Mouse (Mus musculus) lung, adult 18-20 months (tissue): Measurements from ENCODE around the gene Stat3.
A peak's percentile ranks its signal among the peaks of the same experiment; 100 is the strongest.

Source experiments
- DNase-seq, 2 experiments: peaks; one replicate each; pipeline ENCODE4 v3.0.0; 2022; ENCODE audit warnings: mixed read lengths in 2 of 2

Gene Stat3

DNA sequence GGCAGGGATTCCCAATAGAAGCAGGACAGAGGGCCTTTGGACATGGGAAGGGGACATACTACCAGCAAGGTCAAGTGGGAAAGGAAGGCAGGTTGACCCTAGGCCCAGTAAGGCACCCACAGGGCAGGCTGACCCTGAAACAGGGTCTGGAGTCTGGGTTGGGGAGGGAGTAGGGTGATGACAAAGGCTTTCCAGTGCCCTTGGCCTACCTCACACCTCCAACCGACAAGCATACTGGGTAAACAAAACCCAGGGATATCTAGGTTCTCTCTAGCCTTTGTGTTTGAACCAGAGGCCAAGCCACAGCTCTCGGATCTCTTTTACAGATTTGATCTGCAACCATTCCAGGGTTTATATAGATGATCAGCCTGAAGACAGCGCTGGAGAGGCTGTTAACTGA lies 51.6 kb downstream of the Stat3 start:
- DNase-seq: no peak

DNA sequence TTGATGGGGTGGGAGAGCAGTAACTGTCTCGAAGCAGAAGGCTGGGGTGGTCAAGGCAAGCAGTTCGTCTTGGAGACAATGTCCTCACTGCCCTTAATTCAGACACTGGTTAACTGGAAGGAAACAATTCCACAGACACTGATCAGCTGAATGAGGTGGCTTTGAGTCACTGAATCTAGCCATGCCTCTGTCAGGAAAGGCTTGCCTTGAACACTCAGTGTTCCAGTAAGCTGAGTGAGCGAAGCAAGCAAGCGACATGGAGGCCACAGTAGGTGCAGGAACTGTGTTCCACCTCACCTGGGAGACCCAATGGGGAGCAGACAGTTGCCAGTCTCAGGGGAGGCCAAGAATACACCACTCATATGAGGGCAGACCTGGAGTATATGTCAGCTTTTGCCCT lies 52.1 kb downstream of the Stat3 start:
- DNase-seq: no peak

DNA sequence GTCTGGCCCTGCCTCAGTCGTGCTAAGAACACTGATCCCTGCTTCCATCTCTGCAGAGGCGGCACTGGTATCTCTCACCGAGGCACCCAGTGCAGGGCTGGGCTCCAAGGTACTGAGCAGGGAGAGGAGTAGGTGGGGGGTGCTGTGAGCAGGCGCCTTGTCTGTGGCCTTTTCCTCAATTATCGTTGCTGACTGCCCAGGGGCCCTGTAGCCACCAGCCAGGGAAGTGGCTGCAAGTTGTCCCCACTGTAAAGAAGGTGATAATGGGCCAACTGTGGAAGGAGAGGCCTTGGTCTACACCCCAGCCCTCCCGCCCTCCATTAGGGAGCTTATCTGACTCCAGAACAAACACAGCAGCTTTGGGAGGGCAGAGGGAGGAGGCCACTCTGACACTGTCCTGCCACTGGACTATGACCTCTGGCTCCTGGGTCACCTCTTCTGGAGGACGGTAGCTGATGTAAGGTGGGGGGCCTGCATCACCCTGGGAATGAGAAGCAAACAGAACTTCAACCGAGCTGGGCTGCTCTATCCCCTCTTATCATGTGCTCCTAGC lies 53.1 kb downstream of the Stat3 start:
- DNase-seq: no peak

DNA sequence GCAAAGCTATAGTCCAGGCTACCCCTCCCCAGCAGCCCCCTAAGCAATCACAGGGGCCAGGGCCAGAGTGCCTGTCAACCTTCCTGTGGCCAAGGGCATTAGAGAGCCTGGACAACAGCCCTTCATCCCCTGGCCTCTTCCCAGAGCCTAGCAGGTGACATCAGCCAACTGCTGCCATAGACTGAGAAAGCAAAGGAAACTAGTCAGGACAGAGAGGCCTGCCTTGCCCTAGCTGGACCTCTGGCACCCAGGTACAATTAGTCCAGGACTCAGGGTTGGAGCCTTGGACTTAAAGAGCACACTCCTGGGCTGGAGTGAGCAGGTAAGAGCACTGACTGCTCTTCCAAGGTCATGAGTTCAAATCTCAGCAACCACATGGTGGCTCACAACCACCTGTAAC lies 53.9 kb downstream of the Stat3 start:
- DNase-seq: no peak

DNA sequence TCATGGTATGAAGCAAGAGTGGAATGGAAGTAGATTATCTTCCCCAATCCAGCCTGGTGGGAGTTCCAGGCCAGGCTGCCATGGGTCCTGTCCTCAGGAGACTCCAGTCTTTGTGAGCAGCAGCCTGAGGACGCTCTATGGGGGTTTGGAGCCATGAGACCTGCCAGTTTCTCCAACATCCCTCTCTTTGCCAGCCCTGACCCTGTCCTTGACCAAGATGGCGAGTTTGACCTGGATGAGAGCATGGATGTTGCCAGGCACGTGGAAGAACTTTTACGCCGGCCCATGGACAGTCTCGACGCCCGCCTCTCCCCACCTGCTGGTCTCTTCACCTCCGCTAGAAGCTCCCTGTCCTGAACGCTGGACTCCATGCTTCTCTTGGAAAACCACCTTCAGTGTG lies 55.7 kb downstream of the Stat3 start:
- no peak for DNase-seq

DNA sequence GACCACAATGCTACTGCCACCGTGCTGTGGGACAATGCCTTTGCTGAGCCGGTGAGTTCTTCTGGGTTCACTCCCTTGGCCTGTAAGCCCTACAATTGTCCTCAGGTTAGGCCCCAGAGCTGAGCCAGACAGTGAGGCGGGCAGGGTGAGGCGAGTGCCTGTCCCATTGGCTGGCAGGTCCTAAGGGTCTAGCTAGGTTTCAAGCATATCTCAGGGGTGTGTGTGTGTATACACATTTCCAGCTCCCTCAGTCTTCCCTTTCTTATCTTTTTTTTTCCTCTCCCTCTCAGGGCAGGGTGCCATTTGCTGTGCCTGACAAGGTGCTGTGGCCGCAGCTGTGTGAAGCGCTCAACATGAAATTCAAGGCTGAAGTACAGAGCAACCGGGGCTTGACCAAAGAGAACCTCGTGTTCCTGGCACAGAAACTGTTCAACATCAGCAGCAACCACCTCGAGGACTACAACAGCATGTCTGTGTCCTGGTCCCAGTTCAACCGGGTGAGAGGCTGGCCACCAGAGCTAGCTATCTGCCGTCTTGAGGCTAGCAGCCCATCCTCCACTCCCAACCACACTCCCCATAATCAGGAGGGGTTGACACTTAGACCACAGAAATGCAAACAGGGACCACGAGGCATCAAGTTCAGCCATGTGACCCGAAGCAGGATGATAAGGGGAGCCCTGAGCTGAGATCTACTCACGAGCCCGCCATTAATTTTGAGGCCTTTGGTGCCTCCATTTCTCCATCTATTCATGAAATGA lies 59.8 kb downstream of the Stat3 start:
- DNase-seq: no peak

DNA sequence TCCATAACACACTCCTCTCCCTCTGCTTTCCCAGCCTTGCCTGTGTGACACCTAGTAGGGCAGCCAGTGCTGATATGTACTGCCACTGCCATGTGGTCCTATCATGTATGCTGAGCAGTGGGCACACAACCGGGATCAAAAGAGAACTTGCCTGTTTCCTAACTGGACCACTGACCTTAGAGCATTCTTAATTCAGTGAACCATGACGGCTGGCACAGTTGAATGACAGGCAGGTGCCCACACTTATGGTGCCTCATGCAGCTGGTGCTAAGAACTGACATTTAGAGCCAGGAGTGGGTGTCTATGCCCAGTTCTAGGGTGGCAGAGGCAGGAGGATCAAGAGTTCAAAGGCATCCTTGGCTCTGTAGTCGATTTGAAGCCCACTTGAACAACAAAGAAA lies 63.6 kb downstream of the Stat3 start:
- DNase-seq: no peak

DNA sequence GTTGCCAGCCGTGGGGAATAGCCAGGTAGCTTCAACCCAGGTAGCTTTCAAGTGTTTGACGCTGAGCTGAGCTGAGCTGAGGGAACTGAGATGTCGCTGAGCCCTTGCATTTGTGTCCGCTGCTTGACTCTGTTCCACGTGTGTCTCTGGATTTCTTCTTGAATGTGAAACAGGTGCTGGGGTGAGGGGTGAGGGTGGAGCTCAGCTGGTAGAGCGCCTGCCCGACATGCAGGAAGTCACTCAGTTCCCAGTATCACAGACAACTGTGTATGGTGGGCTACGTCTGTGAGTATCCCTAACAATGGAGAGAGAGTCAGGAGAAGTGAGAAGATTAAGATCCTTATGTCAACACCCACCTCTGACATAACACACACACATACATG lies 68.4 kb downstream of the Stat3 start:
- no peak for DNase-seq

DNA sequence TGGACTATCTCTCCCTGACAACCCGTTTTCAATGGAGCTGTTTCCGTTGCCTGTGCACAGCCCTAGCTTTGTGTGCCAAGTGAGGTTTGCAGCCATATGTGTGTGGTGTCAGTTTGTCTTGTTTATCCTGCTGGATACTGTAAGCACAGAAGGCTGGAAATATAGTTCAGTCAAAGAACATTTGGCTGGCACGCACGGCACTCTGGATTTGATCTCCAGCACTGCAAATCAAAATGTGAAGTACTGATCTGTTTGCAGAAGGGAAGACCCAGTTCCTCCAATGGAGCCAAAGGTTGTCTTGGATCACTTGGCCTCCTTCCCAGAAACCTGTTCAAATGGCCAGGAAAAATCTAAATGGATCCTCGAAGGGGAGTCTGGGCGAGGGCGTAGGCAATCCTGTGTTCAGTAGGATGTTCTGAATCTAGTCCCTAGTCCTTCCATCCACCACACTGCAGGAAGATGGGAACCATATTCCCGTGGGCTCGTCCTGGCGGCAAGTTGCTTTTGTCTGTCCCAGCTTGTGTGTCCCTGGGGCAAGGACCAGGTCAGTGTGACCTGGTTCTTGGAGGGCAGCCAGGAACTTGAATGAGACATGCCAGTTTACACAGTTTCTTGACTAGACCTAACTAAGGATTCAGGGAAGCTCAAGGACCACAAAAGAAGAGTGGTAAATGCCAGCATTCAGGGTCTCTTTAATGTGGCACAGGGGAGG lies 68.9 kb downstream of the Stat3 start:
- peak in 1 of 2 experiments; percentile 51 for DNase-seq

DNA sequence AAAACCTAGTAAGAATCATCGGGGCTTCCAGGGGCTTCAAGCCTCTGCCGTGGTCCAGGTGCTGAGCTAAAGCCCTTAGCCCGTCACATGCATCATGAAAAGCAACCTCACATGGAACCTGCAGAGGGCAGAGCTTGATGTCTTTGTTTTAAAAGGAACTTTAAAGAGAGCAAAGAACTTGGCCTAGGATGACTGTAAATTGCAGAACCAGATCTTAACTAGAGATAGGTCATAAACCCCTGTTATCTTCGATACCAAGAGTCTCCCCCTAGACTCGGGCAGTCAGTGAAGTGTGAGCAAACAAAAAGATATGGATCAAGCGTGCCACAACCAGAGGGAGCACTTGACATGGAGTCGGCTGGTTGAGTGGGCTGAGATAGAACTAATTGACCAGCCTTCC lies 73.7 kb downstream of the Stat3 start:
- no peak for DNase-seq

DNA sequence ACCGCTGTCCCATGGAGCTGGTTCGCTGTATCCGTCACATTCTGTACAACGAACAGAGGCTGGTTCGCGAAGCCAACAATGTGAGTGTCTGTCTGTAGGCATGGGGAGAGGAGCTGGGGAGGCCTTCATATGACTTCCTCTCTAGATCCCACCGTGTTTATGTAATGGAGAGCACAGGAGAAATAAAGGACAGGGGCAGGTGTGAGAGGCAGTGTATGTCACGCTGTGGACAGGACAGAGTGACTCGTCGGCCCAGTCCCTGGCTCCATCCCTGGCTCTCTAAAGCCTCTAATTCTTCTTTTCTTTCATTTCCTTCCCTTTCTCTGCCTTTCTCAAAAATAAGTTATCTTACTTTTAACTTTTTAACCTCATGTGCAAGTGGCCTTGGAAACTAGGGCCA lies 76.2 kb downstream of the Stat3 start:
- DNase-seq: no peak

DNA sequence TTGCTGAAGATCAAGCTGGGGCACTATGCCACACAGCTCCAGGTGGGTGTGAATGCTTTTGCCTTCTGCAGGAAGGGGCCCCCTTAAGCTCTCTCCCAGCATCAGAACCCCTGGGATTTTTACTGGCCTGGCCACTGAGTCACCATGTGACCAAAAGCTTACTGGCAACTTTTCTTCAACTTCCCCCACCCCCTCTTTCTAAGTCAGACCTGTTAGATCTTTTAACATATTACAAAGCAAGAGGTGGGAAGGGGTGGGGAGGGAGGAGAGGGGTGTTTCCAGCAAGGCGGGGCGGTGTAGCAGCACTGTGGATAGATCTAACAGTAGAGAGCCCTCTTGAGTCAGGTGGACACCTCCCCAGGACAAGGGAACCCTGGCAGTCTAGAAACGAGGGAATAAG lies 77.5 kb downstream of the Stat3 start:
- DNase-seq: no peak

DNA sequence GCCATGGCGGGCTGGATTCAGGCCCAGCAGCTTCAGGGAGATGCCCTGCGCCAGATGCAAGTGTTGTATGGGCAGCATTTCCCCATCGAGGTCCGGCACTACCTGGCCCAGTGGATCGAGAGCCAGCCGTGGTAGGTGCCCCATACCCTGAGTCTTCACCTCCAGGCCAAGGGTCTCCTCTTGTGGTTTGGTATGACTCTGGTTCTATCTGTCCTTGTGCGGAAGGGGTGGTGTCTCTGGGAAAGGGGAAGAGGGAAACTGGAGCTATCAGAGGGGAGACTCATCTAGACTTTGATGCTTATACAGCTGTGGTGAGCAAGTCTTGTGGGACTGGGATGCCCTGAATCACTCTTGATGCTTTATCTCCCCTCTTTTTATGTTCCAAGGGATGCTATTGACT lies 78.0 kb downstream of the Stat3 start:
- no peak for DNase-seq

DNA sequence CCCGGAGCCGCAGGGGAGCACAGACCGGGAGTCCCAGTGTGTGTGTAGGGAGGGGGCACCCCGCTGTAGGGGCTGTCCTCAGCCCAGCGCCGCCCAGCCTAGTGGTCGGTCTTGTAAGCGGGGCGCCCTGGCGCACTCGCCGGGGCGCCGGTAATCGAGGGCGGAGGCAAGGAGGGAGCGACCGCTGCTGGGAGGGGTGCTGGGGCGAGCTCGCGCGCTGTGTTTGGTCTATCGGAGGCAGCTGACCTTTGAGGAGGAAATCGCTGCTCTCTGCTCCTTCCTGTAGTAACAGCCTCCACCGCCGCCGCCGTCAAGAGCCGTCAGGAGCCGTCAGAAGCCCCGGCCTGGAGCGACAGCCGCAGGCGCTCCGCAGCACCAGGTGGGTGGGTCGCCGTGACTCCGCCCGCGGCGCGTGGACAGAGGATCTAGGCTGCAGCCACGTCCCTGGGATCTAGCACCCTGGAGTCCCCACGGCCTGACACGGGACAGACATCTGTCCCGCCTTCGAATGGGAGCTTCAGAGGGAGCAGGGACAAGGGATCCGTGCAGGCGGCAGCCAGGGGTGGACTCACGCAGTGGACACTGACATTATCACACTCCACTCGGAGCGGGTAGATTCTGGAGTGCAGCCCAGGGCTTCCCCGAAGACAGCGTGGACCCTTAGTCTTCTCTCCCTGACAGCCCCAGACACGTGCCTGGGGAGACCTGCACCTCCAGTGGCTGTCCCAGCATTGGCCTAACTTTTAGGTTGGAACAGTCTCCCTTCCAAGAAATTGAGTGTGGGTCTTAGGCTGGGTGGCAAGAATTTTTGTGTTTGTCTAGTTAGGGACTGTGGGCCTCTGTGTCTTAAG lies 78.9 kb downstream of the Stat3 start:
- peak; percentile 92 to 93 for DNase-seq

DNA sequence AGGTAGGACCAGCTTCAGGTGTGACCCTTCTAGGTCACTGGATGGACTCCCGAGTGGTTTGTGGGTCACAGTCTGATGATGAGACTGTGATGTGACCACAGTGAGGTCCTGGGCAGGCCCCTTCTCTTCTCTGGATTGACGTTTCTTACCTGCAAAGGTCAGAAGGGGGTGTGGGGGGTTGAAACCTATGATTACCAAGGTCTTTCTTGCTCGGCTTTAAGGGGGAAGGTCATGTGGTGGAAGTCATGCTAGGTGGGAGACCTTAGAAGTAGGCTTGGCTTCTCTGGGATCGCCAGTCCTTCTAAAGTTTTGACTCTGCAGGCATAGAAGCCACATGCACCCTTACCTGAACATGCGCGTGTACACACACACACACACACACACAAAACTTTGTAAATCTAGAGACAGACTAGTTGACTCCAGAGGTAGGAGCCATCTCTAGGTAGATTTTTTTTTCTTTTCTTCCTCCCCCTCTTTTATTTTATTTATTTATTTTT lies 79.7 kb downstream of the Stat3 start:
- no peak for DNase-seq

DNA sequence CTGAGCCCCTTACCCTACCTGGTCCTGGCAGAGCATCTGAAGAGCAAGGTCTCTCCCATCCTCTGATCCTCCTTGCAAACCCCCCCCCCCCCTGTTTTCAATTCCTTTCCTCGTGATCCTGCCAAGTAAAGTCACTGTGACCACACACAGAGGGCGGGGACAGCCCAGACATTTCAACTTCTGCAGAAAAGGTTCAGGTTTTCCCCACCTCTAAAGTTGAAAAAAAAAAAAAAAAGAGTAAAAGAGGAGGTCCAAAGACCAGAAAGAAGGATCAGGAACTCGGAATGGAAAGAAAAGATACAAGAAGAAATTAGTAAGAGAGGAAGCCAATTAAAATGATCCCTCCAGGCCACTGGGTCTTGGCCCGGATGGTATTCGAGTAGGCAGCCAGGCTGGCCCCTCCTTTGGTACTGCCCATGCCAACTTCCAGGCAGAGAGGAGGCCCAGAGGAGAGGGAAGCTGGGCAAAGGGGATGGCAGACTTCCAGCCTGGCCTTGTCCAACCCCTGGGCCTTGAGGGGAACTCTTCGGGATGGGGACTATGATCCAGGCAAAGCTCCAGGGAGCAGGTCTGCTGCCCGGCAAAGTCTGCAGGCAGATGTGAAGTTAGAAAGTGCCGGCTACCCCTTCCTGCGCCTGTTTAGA lies 80.3 kb downstream of the Stat3 start, which contains the start of gene Stat5a:
Gene Stat5a (plus strand): TSS at position 417 of the 644 bp plus-strand sequence.
- DNase-seq: peak; percentile 77 to 84

DNA sequence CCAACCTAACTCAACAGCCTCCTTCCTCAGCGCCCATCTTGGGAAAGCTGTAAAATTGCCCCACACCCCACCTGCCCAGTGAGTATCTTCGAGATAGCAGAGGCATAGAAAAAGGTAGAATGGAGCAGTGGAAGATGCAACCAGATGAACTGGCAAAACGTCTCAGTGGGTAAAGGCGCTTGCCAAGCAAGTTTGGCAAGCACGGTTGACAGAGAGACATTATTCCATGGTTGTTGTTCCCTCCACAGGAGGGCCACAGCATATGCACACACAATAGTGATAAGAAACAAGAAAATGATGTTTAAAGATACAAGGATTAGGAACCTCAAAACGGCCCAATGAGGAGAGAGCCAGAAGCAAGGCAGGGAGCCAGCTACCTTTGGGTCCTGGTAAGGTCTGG lies 81.4 kb downstream of the Stat3 start:
- no peak for DNase-seq

DNA sequence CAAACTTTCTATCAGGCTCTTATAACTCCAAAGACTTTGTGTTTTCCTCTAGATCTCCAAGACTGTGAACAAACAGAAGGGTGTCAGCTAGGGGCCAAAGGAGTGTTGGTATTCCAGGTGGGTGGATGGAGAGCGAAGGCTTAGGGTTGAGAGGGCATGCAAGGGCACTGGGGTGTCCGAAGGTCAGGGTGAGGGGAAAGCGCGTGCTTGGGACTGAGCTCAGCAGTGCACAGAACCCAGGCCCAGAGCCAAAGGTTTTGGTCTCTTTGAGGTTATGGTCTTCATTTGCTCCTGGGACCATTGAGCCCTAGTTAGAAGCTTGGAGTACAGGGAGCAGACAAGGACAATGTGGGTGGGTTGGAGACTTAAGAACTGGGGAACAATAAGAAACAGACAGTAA lies 84.2 kb downstream of the Stat3 start:
- DNase-seq: no peak

DNA sequence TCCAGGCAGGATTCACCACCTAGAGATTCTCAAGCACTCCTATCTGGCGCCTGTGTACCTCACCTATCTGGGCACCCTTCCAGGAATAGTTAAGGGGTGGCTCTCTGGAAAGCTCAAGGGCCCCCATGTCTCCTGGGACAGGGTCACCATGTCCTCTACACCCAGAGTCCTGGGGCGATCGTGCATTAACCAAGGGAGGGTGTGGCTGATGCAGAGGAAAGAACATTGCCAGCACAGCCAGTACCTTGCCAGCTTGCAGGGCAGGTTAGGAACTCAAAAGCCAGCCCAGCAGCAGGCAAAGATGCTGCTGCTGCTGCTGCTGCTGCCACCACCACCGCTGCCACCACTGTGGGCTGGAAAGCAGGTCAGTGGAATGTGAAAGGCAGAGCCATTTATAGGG lies 85.1 kb downstream of the Stat3 start:
- DNase-seq: no peak

DNA sequence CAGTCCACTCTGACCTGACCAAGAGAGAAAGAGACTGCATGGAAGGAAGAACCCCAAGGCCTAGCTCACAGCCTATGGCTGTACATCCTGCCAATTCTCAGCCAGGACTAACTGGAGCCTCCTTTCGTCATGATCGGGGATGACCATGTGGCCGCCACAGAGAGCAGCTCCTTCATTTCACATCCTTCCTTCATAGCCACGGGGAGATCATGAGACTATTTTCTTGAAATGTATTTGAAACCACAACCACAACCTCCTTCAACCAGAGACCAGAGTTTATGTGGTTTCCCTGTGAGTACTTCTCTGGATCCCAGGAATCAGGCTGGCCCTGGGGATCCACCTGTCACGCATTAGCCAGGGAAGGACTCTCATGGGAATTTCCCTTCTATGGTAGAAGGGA lies 86.3 kb downstream of the Stat3 start:
- DNase-seq: no peak

DNA sequence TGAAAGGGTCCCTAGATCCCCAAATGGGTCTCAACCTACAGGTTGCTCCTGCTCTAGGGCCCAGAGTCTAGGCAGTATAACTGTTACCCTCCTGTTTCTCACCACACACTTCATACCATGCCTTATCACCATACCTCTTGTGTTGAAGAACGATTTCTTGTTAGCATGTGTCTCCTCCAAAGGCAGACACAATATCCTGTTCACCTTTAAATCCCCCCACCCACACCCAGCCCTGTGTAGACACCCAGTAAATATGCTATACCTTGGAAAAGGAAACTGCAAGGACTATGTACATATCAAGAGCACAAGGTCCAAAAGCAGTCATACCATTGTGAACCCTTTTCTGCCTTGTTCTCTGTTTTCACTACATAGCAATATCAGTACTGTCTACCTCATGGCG lies 87.3 kb downstream of the Stat3 start:
- no peak for DNase-seq

DNA sequence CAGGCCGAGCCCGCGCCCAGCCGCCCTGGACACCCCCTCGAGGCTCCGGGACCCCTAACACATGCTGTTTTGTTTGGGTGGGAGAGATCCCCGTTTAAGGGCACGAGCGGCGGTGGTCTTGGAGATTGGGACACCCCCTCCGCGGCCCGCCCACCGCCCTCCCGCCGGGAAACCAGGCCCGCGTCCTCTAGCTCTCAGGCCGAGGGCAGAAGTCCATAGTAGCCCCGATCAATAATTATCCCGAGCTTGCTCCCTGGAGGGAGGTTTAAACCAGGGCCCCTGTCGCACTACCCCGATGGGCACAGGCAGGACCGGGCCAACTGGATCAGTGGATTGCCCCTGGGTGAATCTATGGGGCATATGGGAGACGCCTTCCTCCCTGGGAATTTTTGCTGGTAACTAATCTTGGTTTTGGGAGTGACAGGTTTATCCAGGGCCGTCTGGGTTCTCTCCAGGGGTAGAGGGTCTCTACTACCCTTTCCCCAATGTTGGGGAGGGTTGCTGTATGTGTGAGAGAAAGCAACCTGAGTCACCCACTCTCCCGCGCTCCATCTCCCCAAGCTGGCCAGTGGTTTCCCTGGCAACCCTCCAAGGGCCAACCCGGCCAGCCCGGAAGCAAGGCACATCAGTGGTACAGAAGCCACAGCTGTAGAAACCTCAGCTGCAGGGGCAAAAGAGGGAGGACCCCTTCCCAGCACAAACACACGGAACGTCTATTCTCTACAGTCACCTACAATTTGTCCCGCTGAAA lies 88.4 kb downstream of the Stat3 start:
- peak; percentile 77 to 82 for DNase-seq
